Mouse (Mus musculus): ENCODE results near the gene Olfr1351.
"Not testable (repeated sequence)": the region's sequence is repeated elsewhere in the genome, so short reads cannot be mapped to it uniquely, and the experiment has no call there.

Gene Olfr1351

GRCm38 (mm10) chr10:79012172-79012571 is at the start of gene Olfr1351:
TSS of gene Olfr1351 (plus strand) at chr10:79012472.
- no peak for DNase-seq (ENCODE audit: low read depth)

DNA sequence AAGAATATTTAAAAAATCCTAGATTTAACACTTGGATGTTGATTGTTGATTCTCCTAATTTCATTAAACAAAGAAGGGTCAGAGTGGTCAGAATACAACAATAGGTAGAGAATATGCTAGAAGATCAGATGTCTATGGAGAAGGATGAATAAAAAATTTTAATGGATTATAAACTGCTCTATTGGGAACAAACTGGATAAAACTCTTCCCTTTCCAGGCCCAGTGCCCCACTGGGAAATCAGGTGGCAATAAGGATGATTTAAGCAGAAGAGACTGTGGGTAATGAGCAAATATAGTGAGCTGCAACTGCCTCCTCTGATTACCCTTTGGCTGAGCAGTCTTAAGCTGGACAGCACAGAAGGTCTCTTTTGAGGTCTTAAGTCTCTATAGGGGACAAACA is 49.3 kb upstream of the Olfr1351 start, which contains the start of gene Olfr1353:
Gene Olfr1353 (plus strand): TSS at position 301 of the 400 bp plus-strand sequence.
- not testable (repeated sequence) for DNase-seq (ENCODE audit: low read depth)

DNA sequence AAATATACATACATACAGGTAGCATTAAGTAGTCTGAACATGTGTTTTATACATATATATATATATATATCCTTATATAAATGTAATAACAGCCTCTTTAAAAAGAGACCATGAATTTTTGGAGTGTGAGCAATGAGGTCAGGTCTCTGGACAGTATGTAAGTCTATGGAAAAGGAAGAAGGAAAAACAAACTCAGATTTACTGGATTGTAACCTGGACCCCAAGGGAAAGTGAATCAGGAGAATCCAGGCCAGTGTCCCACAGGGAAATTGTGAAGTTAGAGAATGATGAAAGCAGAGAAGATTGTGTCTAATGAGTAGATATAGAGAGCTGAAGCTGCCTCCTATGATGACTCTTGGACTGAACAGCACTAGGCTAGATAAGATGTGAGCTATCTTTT is 31.5 kb upstream of the Olfr1351 start, which contains the start of gene Olfr1352:
Gene Olfr1352 (plus strand): TSS at position 301 of the 400 bp plus-strand sequence.
- DNase-seq (ENCODE audit: low read depth) = no peak

GRCm38 (mm10) chr10:79028441-79028840 is 16.2 kb downstream of the Olfr1351 start, which contains the start of gene Olfr57:
TSS of gene Olfr57 (plus strand) at chr10:79028741.
- DNase-seq (ENCODE audit: low read depth) = no peak

DNA sequence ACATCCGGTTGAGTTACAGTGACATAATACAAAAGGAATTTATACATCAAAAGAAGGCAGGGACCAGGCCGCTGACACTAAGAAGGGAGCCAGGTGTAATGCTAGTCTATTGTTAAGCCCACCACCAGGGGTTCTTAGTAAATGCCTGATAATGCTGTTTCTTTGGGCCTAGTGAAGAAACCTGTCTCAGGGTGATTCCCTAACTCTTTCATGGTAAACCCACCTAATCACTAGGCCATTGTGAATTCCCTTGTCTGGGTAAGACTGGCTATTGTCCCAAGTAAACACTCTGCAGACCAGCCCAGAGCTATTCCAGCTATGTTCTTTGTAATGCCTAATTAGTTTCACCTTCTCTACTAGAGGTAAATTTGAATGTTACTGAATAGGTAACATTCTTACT is 30.2 kb downstream of the Olfr1351 start:
- DNase-seq (ENCODE audit: low read depth) = not testable (repeated sequence)

DNA sequence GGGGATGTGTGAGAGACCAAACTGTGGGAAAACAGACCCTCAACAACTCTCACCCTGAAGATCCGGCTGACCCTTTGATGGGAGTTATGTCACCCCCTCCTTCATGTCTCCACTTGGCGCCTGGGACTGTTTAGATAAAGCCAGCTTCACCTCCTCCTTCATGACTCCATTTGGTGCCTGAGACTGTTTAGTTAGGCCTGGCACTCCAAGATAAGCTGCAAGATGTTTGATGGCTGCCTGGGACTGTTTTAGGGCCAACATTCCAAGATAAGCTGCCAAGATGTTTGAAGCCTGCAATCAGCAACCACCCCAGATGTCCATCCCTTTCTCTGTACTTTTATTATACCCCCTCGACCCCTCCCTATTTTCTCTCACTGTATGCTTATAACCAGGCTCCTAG is 45.1 kb downstream of the Olfr1351 start:
- DNase-seq (ENCODE audit: low read depth) = not testable (repeated sequence)
